Mouse (Mus musculus) gastrocnemius, postnatal 36 days (tissue): ENCODE results near the gene Magi2. TPM values are rescaled to one million over a fixed set of nuclear protein-coding genes. Genes with fewer than 3 reads are reported as not detected.
"Not testable (repeated sequence)": the region's sequence is repeated elsewhere in the genome, so short reads cannot be mapped to it uniquely, and the experiment has no call there.

ENCODE experiments used
- DNase-seq, 2 experiments: peaks; one replicate each; pipeline ENCODE4 v3.0.0; 2022
- intact Hi-C: fragments of 180-260 bp; cut with DNase I; formaldehyde crosslinking; loops from one replicate; pipeline ENCODE4 v1.15.1; 2025
- long read RNA-seq, 2 experiments: library from polyadenylated mRNA; stranded (forward); transcript quantifications; one replicate each; pipeline ENCODE4 v2.0.0; 2021
- total RNA-seq, 2 experiments: library from RNA; stranded (reverse); gene quantifications; 2 replicates each; pipeline ENCODE4 v1.2.3; 2021

Magi2 gene
- 1 to 10 TPM in 1 of 2 experiments, under 1 TPM in 1; 0.57 to 1.3 TPM for total RNA-seq
- long read RNA-seq, experiment 1, partial matches to known transcripts: 0 of 1 reads
- long read RNA-seq, experiment 1, other reads (novel, unspliced or antisense): 1 of 1 reads
- long read RNA-seq, experiment 2, partial matches to known transcripts: 1 of 3 reads
- long read RNA-seq, experiment 2, other reads (novel, unspliced or antisense): 2 of 3 reads

DNA sequence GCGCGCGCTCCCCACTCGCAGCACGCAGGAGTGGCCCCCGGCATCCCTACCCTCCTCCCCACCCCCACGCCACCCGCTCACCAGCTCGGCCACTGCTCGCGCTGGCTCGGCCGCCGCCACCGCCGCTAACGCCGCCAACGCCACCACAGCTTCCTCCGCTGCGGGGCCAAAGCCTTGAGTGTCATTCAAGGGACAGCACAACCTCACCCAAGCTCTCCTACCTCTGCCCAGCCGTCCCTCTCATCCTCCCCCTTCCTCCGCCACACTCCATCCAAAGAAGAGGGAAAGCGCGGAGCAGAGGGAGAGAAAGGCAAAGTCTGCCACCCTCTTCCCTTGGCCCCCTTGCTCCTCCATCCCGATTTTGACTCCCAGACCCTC lies at the start of gene Magi2:
Magi2 (plus strand) TSS at position 171 of the 378 bp plus-strand sequence.
- intact Hi-C loops: no loop called here
- no peak for DNase-seq

DNA sequence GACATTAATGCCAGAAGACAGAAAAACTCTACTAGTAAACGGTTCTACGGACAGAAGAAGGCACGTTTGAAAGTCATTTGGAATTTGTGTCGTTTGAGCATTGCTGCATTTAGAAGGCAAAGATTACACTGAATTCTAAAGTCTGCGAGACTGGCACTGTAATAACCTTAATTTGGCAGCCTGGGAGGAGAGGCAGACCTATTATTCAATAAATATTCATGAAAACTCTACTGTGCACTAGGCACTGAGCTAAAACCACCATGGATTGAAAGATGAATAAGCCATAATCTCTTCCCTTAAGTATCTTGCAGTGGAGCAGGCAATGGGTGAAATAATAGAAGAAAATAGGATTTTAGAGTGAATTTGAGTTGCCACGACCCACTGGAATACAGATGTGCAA lies 48.2 kb upstream of the Magi2 start:
- intact Hi-C loops: no loop called here
- DNase-seq: no peak

DNA sequence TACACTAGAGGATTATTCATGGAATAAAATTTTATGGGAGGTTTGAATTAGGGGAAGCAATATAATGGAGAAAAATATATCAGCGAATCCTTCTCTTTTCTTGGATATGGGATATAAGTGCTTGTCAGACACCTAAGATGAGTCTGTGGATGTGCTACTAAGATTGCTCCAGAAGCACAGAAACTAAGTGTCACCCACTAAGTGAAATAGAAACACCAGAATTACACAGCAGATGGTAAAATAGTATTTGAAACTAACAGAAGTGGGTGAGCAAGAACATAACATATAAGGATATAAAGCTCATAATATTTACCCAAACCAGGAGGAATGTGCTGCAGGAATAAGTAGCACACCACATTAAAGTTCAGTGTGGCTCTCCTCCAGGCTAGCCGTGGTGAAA lies 40.7 kb upstream of the Magi2 start:
- intact Hi-C loops: no loop called here

DNA sequence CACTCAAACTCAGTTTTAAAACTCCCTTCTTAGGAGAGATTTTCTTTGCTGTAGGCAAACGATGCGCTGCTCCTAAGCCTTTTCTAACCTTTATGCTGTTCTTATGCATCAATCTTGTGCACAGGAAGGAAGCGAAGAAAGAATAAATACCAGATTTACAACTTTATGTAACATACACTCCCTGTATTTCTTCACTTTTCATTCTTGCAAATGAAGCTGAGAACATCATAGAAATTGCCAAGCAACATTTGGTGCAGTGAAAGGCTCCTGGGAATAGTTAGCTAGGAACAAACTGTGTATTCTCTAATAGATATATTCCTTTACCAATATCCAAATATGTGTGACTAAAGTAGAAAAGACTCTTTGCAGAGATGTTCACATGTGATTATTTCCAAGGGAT lies 15.2 kb upstream of the Magi2 start:
- no peak for DNase-seq
- intact Hi-C loops: no loop called here

More for the DNA sequence above, 40.7 kb upstream of the Magi2 start:
- no peak for DNase-seq

DNA sequence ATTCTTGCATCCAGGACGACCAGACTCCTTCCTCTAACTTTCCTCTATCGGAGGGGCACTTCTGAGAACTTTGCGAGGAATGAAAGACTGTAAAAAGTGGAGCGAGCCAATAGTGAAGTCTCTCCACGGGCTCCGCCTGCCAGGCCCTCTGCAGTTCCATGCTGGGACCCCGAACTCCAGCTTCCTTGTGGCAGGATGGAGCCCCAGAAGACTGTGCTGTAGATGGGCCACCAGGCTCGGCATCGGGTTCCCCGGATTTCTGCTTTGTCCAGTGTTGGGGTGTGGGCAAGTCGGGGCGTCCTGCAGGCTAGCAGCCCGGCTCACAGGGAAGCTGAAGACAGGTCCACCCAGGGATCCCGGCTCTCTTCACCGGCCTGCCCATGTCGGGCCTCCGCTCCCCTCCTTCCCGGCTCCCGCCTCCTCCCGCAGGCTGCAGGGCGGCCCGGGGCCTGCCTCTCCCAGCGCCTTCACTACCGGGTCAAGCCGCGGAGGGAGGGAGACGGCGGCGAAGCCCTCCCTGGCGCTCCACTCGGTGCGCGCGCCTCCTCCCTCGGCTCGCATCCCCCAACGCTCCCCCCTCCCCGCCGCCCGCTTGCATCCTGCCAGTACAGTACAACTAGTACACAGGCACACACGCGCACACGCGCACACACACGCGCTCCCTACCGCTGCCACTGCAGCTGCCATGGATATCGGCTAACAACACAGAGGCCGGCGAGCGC lies 531 bp upstream of the Magi2 start:
- intact Hi-C loops: no loop called here

DNA sequence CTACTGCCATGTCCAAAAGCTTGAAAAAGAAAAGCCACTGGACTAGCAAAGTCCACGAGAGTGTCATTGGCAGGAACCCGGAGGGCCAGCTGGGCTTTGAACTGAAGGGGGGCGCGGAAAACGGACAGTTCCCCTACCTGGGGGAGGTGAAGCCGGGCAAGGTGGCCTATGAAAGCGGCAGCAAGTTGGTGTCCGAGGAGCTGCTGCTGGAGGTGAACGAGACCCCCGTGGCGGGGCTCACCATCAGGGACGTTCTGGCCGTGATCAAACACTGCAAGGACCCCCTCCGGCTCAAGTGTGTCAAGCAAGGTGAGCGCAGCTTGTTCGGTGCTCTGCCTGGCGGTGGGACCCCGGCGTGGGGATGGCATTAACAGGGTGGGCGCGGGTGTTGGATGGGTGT lies 445 bp downstream of the Magi2 start:
- intact Hi-C loops: no loop called here

More for the DNA sequence above, 531 bp upstream of the Magi2 start:
- DNase-seq: peak; percentile 57 to 68

DNA sequence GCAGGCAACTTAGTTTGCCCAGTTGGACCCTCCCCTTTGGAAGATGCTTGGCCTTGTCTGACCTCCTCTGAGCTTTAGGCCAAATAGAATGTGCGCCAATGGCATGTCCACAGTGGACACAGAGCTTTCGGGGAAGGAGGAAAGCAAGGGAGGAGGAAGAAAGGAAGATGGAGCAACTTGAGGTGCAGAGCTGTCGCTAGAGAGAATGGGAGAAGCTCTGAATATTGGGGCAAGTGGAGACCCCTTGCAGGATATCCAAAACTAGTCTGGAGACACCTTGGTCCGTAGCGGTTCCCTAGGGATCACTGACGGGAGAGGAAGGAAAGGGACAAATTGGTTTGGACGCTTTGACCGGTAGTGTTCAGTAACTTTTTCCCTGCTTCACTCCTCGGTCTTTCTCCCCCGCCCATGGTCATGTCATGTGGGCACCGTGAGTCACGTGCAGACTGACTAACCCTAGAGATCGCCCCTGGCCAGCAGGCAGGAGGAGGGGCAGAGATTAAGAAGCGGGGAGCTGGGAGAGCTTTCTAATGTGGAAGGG lies 1.0 kb downstream of the Magi2 start:
- DNase-seq: peak; percentile 14 to 24
- intact Hi-C loops: no loop called here

More for the DNA sequence above, 445 bp downstream of the Magi2 start:
- DNase-seq: no peak

DNA sequence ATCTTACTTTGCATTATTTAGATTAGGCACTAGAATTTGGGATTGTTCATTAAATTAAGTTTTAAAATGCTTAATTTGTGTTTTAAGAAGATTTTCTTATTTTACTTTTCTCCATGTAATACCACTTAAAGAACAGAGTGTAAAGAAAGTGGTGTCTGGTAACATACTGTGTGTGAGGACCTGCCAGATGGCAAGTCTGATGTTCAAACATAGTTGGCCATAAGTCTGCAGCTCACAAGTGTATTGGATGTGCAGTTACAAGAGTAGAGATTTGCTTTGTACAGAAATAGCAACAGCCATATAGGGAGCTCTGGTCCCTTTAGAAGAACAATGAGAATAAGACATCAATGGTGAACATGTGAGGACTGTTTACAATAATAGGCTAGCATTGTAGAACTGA lies 15.0 kb downstream of the Magi2 start:
- intact Hi-C loops: no loop called here

DNA sequence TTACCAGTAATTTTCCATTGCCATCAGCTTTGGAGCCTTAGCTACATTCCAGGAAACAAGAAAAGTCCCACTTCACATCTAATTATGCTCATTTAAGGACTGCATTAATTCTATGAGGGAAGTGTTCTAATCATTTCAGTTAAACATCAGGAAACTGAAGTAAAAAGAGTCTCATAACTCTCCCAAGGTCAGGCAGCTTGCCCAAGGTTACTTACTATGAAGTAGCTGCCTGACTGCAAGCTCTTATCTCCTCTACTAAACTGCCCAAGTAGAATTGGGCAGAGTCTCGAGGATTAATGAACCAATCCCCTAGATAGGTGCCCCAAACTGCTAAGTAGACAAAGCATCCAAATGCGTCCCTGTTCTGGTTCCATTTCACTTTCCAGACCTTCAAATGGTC lies 19.6 kb downstream of the Magi2 start:
- DNase-seq: no peak
- intact Hi-C loops: no loop called here

More for the DNA sequence above, 15.0 kb downstream of the Magi2 start:
- no peak for DNase-seq

DNA sequence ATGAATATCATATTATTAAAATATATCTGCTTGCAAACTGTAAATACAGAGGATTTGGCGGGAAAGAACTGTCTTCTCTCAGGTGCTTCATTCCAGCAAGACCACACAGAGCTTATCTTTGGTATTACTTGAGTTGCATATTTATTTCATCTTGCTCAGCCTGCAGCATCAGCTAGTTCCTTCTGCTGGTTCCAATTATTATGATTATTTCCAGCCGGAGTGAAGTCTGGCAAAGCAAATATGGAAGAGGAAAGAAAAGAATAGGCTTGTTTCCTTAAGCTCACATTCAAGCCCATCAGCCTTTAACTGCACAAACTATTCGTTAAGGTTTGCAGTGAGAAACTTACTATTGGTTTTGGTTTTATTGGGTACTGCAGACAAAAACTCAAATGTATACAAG lies 20.4 kb downstream of the Magi2 start:
- intact Hi-C loops: no loop called here
- no peak for DNase-seq

DNA sequence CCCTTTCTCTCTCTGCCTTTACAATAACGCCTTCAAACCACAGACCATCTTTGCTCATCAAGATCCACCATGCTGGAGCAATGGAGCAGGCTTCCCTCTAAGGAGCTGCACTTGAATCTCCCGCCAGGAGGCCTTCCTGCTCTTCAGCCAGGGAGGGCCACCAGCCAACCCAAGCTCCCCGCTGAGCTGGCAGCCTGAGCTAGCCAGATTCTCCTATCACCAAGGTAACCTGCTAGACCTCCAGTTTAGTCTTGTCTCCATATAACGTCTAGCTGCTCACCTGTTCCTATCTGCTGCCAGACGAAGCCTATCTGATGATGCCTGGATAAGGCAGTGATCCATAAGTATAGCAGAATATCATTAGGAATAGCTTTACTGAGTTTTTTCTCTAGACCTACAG lies 36.0 kb downstream of the Magi2 start:
- no peak for DNase-seq
- intact Hi-C loops: no loop called here

DNA sequence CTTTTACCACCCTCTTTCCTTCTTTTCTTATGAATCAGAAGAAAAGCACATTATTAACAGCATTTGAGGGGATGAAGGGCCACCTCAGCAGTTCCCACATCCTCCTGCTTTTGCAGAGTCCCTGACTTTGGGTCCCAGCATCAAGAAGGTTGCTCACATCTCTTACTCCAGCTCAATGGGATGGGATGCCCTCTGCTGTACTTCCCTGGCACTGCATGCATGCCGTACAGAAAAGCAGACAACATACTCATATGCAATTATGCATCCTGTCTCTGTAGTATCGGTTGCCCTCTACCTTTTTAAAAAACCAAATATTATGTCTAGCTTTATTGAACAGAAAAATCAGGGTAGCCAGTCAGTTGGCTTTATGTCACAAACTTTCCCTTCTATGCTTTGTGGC lies 37.8 kb downstream of the Magi2 start:
- intact Hi-C loops: no loop called here
- DNase-seq: no peak

DNA sequence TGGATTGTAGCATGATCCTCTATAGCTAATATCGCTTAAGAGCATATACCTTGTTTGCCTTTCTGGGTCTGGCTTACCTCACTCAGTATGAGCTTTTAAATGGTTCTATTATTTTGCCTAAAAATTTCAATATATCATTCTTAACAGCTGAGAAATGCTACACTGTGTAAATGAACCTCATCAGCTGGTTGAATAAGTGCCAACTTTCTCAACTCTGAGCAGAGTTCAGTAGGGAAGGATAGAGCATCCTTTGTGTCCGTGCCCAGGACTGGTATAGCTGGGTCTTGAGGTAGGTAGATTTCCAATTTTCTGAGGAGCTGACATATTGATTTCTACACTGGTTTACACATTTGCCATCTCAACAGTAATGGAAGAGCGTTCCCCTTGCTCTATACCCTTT lies 65.7 kb downstream of the Magi2 start:
- DNase-seq: no peak
- intact Hi-C loops: no loop called here

DNA sequence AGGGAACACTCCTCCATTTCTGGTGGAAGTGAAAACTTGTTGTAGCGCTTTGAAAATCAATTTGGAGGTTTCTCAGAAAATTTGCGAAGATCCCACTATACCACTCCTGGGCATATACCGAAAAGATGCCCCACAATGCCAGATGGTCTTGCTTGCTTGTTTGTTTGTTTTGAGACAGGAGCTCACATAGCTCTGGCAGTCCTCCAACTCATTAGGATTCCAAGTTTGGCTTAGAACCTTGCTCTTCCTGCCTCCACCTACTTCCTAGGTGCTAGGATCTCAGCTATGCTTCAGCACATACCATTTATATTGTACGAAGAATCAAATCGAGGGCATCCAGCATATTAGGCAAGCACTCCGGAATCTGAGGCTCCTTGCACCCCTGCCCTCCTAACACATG lies 79.8 kb downstream of the Magi2 start:
- no peak for DNase-seq
- intact Hi-C loops: no loop called here

DNA sequence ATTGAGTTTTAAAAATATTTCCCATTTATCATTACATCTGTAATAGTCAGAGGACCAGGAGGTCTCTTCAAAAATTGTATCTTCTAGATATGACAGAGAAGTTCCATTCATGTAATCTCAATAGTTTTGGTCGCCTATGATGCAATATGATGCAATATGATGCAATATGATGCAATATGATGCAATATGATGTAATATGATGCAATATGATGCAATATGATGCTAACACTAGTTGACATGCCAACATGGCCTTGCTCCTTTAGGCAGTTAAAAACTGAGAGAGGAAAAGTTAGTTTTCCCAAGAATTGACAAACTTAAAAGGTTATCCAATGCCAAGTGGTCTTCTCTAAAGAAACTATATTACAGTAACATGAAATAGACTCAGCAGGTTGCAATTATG lies 83.0 kb downstream of the Magi2 start:
- no peak for DNase-seq
- intact Hi-C loops: no loop called here

DNA sequence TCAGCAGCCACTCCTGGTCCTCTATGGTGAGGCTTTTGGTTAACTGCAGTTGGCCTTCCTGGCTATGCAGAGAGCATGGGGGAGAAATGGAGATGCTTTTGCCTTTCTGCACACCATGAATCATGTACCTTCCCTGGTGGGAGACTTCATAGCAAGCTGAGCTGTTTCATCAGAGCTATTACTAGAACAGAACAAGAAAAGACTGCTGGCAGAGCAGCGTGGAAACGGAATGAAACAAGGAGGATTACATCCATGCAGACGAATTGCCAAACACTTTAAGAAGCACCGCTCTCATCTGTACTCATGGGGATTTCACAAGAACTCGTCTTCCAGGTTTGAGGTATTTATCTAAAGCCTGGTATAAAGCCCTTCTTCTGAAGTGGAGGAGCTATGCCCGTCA lies 95.7 kb downstream of the Magi2 start:
- DNase-seq: no peak
- intact Hi-C loops: no loop called here

DNA sequence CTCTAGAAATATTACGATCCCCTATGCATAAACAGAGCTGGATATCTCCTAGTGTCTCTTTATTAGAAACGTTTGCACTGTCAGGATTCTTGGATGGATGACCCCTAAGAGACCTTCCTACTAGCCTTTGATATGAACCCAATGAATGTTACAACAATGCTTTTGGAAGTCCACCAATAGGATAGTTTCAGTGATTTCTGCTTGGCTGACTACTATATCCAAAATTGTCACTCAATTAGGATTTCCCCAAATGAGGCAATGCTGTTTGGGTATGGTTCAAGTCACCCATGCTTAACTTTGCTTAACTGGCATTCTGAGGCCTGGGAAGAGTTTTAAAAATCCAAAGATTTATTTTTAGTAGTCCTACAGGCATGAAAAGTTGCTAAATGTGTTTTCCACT lies 110.7 kb downstream of the Magi2 start:
- intact Hi-C loops: no loop called here
- DNase-seq: no peak

DNA sequence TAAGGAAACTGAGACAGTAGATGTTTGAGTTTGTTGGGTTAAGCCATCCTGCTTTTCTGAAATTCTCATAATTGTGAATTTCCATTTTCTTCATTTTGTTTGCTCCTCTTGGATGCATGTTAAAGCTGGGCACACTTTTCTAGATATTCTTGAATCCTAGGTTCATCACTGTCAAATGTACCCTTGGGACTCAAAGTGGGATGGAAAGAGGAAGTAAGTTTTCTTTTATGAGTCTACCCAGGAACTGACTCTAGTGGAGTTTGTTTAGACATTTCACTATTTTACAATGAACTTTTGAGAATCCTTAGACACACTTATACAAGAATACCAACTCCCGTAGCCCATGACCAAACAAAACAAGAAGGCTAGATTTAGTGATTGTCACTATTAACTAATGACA lies 141.3 kb downstream of the Magi2 start:
- intact Hi-C loops: no loop called here
- DNase-seq: no peak

DNA sequence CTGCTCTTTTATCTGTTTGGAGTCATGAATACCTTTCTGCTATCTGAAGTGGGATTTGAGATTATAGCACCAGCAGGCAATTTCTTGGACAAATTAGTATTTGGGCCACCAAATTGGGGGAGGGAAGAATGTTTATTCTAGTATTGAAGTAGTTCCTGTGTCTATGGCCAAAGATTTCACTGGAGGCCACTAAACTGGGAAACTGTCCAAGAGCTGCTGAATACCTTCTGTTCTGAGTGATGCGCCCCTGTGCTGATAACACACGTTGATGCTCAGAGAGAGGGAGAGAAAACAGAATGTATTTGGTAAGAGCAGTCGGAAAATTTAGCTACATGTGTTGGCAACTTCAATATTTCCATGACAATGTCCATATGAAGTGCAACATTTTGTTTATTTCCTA lies 169.0 kb downstream of the Magi2 start:
- DNase-seq: no peak
- intact Hi-C loops: no loop called here

DNA sequence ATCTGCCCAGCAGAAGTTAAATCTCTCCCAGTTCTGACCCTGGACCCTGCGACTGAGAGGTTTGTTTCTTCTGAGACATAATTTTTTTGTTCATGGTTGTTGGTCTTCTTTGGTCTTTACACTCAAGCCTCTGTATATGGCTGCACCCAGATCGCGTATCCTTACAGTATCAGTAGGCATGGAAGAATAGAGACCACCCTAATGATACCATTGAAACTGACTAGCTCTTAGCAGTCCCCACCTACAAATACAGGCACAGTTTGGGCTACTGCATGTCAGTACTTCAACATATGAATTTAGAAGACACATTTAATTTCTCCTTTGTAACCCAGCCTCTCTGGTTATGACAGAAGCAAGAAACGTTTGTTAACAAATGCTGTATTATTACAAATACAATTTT lies 173.5 kb downstream of the Magi2 start:
- intact Hi-C loops: no loop called here
- DNase-seq: no peak

DNA sequence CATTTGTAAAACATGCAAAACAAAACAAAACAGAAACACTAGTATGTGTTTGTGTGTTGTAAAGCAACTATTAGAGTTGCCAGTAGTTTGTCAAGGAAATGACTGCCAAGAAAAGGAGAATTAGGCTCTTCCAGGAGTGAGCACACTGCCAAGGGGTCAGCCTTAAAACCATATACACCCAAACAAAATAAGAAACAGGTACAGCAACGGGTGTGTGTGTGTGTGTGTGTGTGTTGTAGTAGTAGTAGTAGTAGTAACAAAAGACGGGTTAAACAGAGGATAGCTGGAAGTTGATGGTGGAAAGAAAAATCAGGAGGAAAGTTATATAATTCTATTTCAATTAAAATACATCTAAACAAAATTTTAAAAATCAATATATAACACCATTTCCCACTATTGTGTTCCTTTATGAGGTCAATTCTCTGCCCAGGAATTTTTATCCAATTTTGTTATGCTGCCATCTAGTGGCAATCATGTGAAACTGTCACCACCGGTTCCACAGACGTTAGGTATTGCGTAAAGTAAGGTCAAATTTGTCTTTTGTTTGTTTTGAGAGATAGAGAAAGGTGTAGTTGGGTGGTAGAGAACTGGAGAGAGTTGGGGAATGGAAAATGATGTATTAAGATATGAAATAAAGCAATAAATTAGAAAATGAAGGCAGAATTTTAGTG lies 174.0 kb downstream of the Magi2 start:
- DNase-seq: no peak
- intact Hi-C loops: no loop called here

DNA sequence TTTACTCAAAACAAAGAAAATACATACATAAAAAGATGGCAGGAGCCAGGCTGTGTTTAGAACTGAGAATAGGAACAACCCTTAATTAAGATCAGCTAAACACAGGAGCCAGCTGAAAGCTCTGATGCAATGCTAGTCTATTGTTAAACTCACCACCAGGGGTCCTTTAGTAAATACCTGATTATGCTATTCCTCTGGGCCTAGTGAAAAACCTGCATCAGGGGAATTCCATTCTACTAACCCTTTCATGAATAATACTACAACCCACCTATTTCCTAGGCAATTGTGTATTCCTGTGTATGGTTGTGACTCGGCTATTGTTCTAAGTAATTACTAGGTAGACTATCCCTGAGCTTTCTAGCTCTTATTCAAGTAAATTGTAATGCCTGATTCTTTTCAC lies 177.4 kb downstream of the Magi2 start:
- intact Hi-C loops, DNase-seq: not testable (repeated sequence)
